8 mouse cellular contexts compared by ENCODE assay signal in the genomic region with DNA sequence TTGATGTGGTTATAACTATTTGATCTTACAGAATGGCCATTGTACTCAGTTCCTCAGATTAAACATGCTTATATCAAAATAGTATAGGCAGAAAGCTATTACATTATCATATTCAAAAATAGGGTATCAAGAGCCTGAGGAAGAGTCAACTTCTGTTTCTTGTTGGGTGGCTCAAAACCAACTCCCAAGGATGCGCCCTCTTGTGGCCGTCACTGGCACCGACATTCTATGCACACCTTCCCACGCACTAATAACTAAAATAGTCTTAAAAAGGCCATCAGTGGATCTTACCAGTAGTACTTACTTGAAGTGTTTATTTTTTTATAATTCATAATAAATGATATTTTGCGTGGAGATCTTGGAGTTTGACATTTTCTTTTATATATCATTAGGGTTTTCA. TPM values are rescaled to one million over a fixed set of nuclear protein-coding genes. Genes with fewer than 3 reads are reported as not detected.
A peak's percentile ranks its signal among the peaks of the same experiment; 100 is the strongest.
DNase-seq lines count a peak whose midpoint lies in the region; ATAC-seq and TF ChIP-seq lines count a peak whose summit lies in the region.

No protein-coding gene starts in this region.

- no peak overlapping the region for H3K27ac ChIP-seq in forebrain, embryonic 11.5 days (ENCODE audit: low read depth, low read length)
- H3K27ac ChIP-seq in forebrain, embryonic 13.5 days = no peak overlapping the region
- no peak overlapping the region for H3K27ac ChIP-seq in kidney, postnatal 0 days
- H3K27ac ChIP-seq in spleen, adult 2 months (ENCODE audit: insufficient read depth, low read length) = no peak overlapping the region

- H3K4me1 ChIP-seq in forebrain, embryonic 11.5 days (replicated peaks; ENCODE audit: control insufficient read depth, insufficient read depth, low read length) = no peaks in the 10 kb centered on the region; the same call in 1 of the 2 replicates
- peaks cover 16% of the 10 kb centered on the region for H3K4me1 ChIP-seq in forebrain, embryonic 13.5 days
- peaks cover 6% of the 10 kb centered on the region; the same call in 1 of the 2 replicates for H3K4me1 ChIP-seq in kidney, postnatal 0 days (replicated peaks; ENCODE audit: insufficient read depth, low read length)
- peaks cover 8% of the 10 kb centered on the region; the same call in 1 of the 2 replicates for H3K4me1 ChIP-seq in spleen, adult 2 months (ENCODE audit: control insufficient read depth, insufficient read depth, insufficient read length)

- WGBS in forebrain, embryonic 11.5 days = 29% methylated on average over 5 of the region's 5 CpGs
- WGBS in forebrain, embryonic 13.5 days = 32% methylated on average over 5 of the region's 5 CpGs
- WGBS in kidney, postnatal 0 days = 40% methylated on average over 5 of the region's 5 CpGs
- WGBS in spleen, adult 2 months = 25% methylated on average over 5 of the region's 5 CpGs

- no peak overlapping the region for H3K9ac ChIP-seq in forebrain, embryonic 11.5 days (ENCODE audit: low read length)
- H3K9ac ChIP-seq in forebrain, embryonic 13.5 days = no peak overlapping the region
- H3K9ac ChIP-seq in kidney, postnatal 0 days (ENCODE audit: low read depth, low read length) = no peak overlapping the region

- no peak for ATAC-seq in forebrain, embryonic 11.5 days (replicated peaks; ENCODE audit: low FRiP score)
- no peak for ATAC-seq in forebrain, embryonic 13.5 days
- ATAC-seq in kidney, postnatal 0 days (replicated peaks; ENCODE audit: low FRiP score, low read depth) = no peak

- H3K4me2 ChIP-seq in forebrain, embryonic 11.5 days (ENCODE audit: low read depth, low read length, severe bottlenecking) = no peak overlapping the region
- no peak overlapping the region for H3K4me2 ChIP-seq in forebrain, embryonic 13.5 days
- no peak overlapping the region for H3K4me2 ChIP-seq in kidney, postnatal 0 days (ENCODE audit: low read length)

- H3K36me3 ChIP-seq in forebrain, embryonic 11.5 days (ENCODE audit: control insufficient read depth, insufficient read depth, low read length) = peaks cover 7% of the 10 kb centered on the region; the same call in 1 of the 2 replicates
- H3K36me3 ChIP-seq in forebrain, embryonic 13.5 days (ENCODE audit: poor library complexity, severe bottlenecking) = peaks cover 35% of the 10 kb centered on the region
- H3K36me3 ChIP-seq in kidney, postnatal 0 days (ENCODE audit: insufficient read depth, low read length) = peaks cover 18% of the 10 kb centered on the region
- peaks cover 14% of the 10 kb centered on the region for H3K36me3 ChIP-seq in spleen, adult 2 months (ENCODE audit: control insufficient read depth, insufficient read depth, low read length)

- no peaks in the 10 kb centered on the region for H3K9me3 ChIP-seq in forebrain, embryonic 11.5 days (ENCODE audit: control insufficient read depth, low read length)
- H3K9me3 ChIP-seq in forebrain, embryonic 13.5 days (replicated peaks) = no peaks in the 10 kb centered on the region
- H3K9me3 ChIP-seq in kidney, postnatal 0 days (replicated peaks; ENCODE audit: low read length) = no peaks in the 10 kb centered on the region

- DNase-seq in forebrain, embryonic 11.5 days (ENCODE audit: low spot score) = peak; percentile 82
- DNase-seq in 3T3-L1 (ENCODE audit: low read depth, low spot score) (peak; percentile 82), WW6 (ENCODE audit: low read depth, low spot score) (peak; percentile 24)
- DNase-seq in embryo, embryonic 9.5 days (ENCODE audit: extremely low spot score) = peak; percentile 59
- DNase-seq in kidney, postnatal 0 days (ENCODE audit: low spot score) = peak; percentile 79
- DNase-seq in lung, postnatal 10 days = peak; percentile 71
- DNase-seq in spleen, adult 2 months (ENCODE audit: low read depth in 1 of 2, low spot score in 2 of 2) = peak; percentile 49 to 79

- no peak for TF ChIP-seq POLR2A in spleen, adult 2 months (IDR thresholded peaks at IDR 0.05; ENCODE audit: low read depth, low read length)

- TF ChIP-seq CTCF in kidney, postnatal 0 days (IDR thresholded peaks at IDR 0.05; ENCODE audit: low read depth) = peak; percentile 86
- peak; percentile 76; the same call in 1 of the 2 replicates for TF ChIP-seq CTCF in spleen, adult 2 months (IDR thresholded peaks at IDR 0.05; ENCODE audit: extremely low read depth, insufficient read depth, insufficient read length, insufficient replicate concordance)

- H3K27me3 ChIP-seq in forebrain, embryonic 11.5 days (ENCODE audit: control insufficient read depth, insufficient read depth, low read length) = no peaks in the 10 kb centered on the region
- H3K27me3 ChIP-seq in forebrain, embryonic 13.5 days = no peaks in the 10 kb centered on the region
- no peaks in the 10 kb centered on the region for H3K27me3 ChIP-seq in kidney, postnatal 0 days (ENCODE audit: insufficient read depth, low read length)
- no peaks in the 10 kb centered on the region for H3K27me3 ChIP-seq in spleen, adult 2 months (ENCODE audit: control insufficient read depth, insufficient read depth, low read length)

- H3K4me3 ChIP-seq in forebrain, embryonic 11.5 days (ENCODE audit: low read depth, low read length) = no peak overlapping the region
- no peak overlapping the region for H3K4me3 ChIP-seq in forebrain, embryonic 13.5 days
- no peak overlapping the region for H3K4me3 ChIP-seq in kidney, postnatal 0 days (replicated peaks; ENCODE audit: low read depth, low read length)
- H3K4me3 ChIP-seq in spleen, adult 2 months (ENCODE audit: extremely low read depth, insufficient read depth, insufficient read length) = no peak overlapping the region

RNA-seq across cellular contexts. Expression of a gene that starts 4.8 kb away (rescaled TPM):
- polyA plus RNA-seq in forebrain, embryonic 11.5 days (2014; fragmentation: Nextera tagmentation; extraction: Ambion mirVana) = 57.6 and 59.0 TPM in 2 replicates
- 50.9 and 58.7 TPM in 2 replicates for polyA plus RNA-seq in forebrain, embryonic 13.5 days (2015; fragmentation: Nextera tagmentation; extraction: Ambion mirVana)
- polyA plus RNA-seq in kidney, postnatal 0 days (2015; fragmentation: Nextera tagmentation; extraction: Ambion mirVana) = 53.3 and 54.3 TPM in 2 replicates
- 2.8 and 3.0 TPM in 2 replicates for polyA plus RNA-seq in spleen, adult 2 months (2012; rRNA removed)

RNA-seq across cellular contexts. Expression of a gene that starts 29.8 kb away (rescaled TPM):
- polyA plus RNA-seq in forebrain, embryonic 11.5 days (2014; fragmentation: Nextera tagmentation; extraction: Ambion mirVana) = 0.33 and 0.49 TPM in 2 replicates
- polyA plus RNA-seq in forebrain, embryonic 13.5 days (2015; fragmentation: Nextera tagmentation; extraction: Ambion mirVana) = 0.11 and 0.13 TPM in 2 replicates
- 1.5 TPM in 2 replicates for polyA plus RNA-seq in kidney, postnatal 0 days (2015; fragmentation: Nextera tagmentation; extraction: Ambion mirVana)
- polyA plus RNA-seq in spleen, adult 2 months (2012; rRNA removed) = 5.3 and 5.9 TPM in 2 replicates

RNA-seq across cellular contexts. Expression of a gene that starts 30.3 kb away (rescaled TPM):
- polyA plus RNA-seq in forebrain, embryonic 11.5 days (2014; fragmentation: Nextera tagmentation; extraction: Ambion mirVana) = 74.0 and 77.6 TPM in 2 replicates
- polyA plus RNA-seq in forebrain, embryonic 13.5 days (2015; fragmentation: Nextera tagmentation; extraction: Ambion mirVana) = 78.4 and 87.2 TPM in 2 replicates
- 403 and 412 TPM in 2 replicates for polyA plus RNA-seq in kidney, postnatal 0 days (2015; fragmentation: Nextera tagmentation; extraction: Ambion mirVana)
- polyA plus RNA-seq in spleen, adult 2 months (2012; rRNA removed) = 110 and 156 TPM in 2 replicates

Comparison
In these comparisons a context has a peak if more than half of its experiments do, and no peak if none do; other contexts are left out.
1. DNase-seq: peak in every context shown above with its lines; median percentile 82 in forebrain, embryonic 11.5 days; 82 in 3T3-L1; 79 in kidney, postnatal 0 days; 71 in lung, postnatal 10 days; 64 in spleen, adult 2 months; 59 in embryo, embryonic 9.5 days; 24 in WW6.
2. RNA of a gene that starts 4.8 kb away (polyA plus RNA-seq): 57.6 to 59.0 TPM in forebrain, embryonic 11.5 days, 50.9 to 58.7 TPM in forebrain, embryonic 13.5 days and 53.3 to 54.3 TPM in kidney, postnatal 0 days; 2.8 to 3.0 TPM in spleen, adult 2 months; every median in the first group is over 10 times any median in the second.